Comparison of ENCODE assay signal across 9 mouse cellular contexts in genomic region chr9:53384873-53385272, GRCm38 (mm10). TPM values are rescaled to one million over a fixed set of nuclear protein-coding genes. Genes with fewer than 3 reads are reported as not detected.
DNase-seq lines count a peak whose midpoint lies in the region; ATAC-seq and TF ChIP-seq lines count a peak whose summit lies in the region.
"Had no signal": no experiment of that assay in that cellular context is flagged by ENCODE, and none has a peak within 500 bp of the region (broad histone marks: within the 10 kb centered on the region; RNA-seq: fewer than 3 reads in every experiment).

No protein-coding gene starts in this region.

- H3K4me2 ChIP-seq in liver, embryonic 11.5 days: peak overlapping the region; percentile 96
- peak overlapping the region; percentile 79 for H3K4me2 ChIP-seq in stomach, postnatal 0 days (replicated peaks; ENCODE audit: low read depth)

- H3K27me3 ChIP-seq in heart, adult 2 months (ENCODE audit: control insufficient read depth, insufficient read depth, low read length): no peaks in the 10 kb centered on the region
- H3K27me3 ChIP-seq in testis, adult 2 months (ENCODE audit: control insufficient read depth, insufficient read depth, low read length): no peaks in the 10 kb centered on the region
- H3K27me3 ChIP-seq in liver, embryonic 11.5 days (replicated peaks; ENCODE audit: control insufficient read depth, insufficient read depth, low read length): no peaks in the 10 kb centered on the region
- no peaks in the 10 kb centered on the region for H3K27me3 ChIP-seq in stomach, postnatal 0 days (ENCODE audit: control insufficient read depth, insufficient read depth, low read length)
- H3K27me3 ChIP-seq: CH12.LX had no signal

- WGBS in heart, adult 2 months: 11% methylated on average over 8 of the region's 8 CpGs
- WGBS in liver, embryonic 11.5 days: 18% methylated on average over 8 of the region's 8 CpGs
- 0% methylated on average over 8 of the region's 8 CpGs for WGBS in stomach, postnatal 0 days

- H3K9ac ChIP-seq in heart, adult 2 months (ENCODE audit: low read depth, low read length): peak overlapping the region; percentile 98
- peak overlapping the region; percentile 78 for H3K9ac ChIP-seq in liver, embryonic 11.5 days (ENCODE audit: low read depth, low read length)
- H3K9ac ChIP-seq in stomach, postnatal 0 days (ENCODE audit: low read length): peak overlapping the region; percentile 60

- H3K79me2 ChIP-seq in heart, adult 2 months (replicated peaks; ENCODE audit: control insufficient read depth, insufficient read depth, low read length): no peaks in the 10 kb centered on the region; the same call in 1 of the 2 replicates

- peaks cover 3% of the 10 kb centered on the region for H3K4me1 ChIP-seq in heart, adult 2 months (ENCODE audit: control insufficient read depth, insufficient read depth, low read length)
- H3K4me1 ChIP-seq in testis, adult 2 months (ENCODE audit: control insufficient read depth, insufficient read depth, low read length): peaks cover 8% of the 10 kb centered on the region
- no peaks in the 10 kb centered on the region for H3K4me1 ChIP-seq in liver, embryonic 11.5 days (replicated peaks; ENCODE audit: control insufficient read depth, insufficient read depth, low read length)
- H3K4me1 ChIP-seq in stomach, postnatal 0 days (replicated peaks; ENCODE audit: control insufficient read depth, insufficient read depth): no peaks in the 10 kb centered on the region

- H3K36me3 ChIP-seq in heart, adult 2 months (ENCODE audit: control insufficient read depth, insufficient read depth, low read length): no peaks in the 10 kb centered on the region
- no peaks in the 10 kb centered on the region for H3K36me3 ChIP-seq in testis, adult 2 months (ENCODE audit: control insufficient read depth, insufficient read depth, low read length)
- H3K36me3 ChIP-seq in liver, embryonic 11.5 days (ENCODE audit: control insufficient read depth, insufficient read depth, low read length): no peaks in the 10 kb centered on the region
- no peaks in the 10 kb centered on the region for H3K36me3 ChIP-seq in stomach, postnatal 0 days (ENCODE audit: control insufficient read depth, insufficient read depth, low read length)

- no peak for DNase-seq in heart, adult 2 months
- no peak for DNase-seq in heart, adult 11 months
- DNase-seq in testis, postnatal 10 days (ENCODE audit: low spot score): no peak
- DNase-seq in liver, embryonic 11.5 days (ENCODE audit: low spot score): peak; percentile 42
- no peak for DNase-seq in stomach, postnatal 0 days (ENCODE audit: low spot score)
- no peak for DNase-seq in layer of hippocampus, postnatal 14 days (ENCODE audit: low spot score in 2 of 2)
- no peak for DNase-seq in ovary, adult 18-20 months (ENCODE audit: low spot score)

- no peaks in the 10 kb centered on the region for H3K9me3 ChIP-seq in liver, embryonic 11.5 days (ENCODE audit: control insufficient read depth, low read length)
- H3K9me3 ChIP-seq in stomach, postnatal 0 days (ENCODE audit: control insufficient read depth, low read length): no peaks in the 10 kb centered on the region

- TF ChIP-seq EP300 in heart, adult 2 months (IDR thresholded peaks at IDR 0.05; ENCODE audit: insufficient read depth, low read depth, low read length): no peak
- TF ChIP-seq EP300 in stomach, postnatal 0 days (optimal IDR thresholded peaks at IDR 0.05): no peak

- intact Hi-C loops in heart, adult 2 months (cut with DNase I): loop anchor here (5.0 kb wide), 1 partner anchor 133 kb away; no protein-coding TSS in a partner anchor

- no peak for ATAC-seq in liver, embryonic 11.5 days (replicated peaks; ENCODE audit: low FRiP score)
- peak; percentile 32 for ATAC-seq in stomach, postnatal 0 days (ENCODE audit: low FRiP score, low TSS enrichment)

- no peak for TF ChIP-seq POLR2A in heart, adult 2 months (IDR thresholded peaks at IDR 0.05; ENCODE audit: insufficient read depth, low read depth, low read length)
- TF ChIP-seq POLR2A in testis, adult 2 months (IDR thresholded peaks at IDR 0.05; ENCODE audit: control insufficient read depth, low read depth, low read length): no peak

- no peak for TF ChIP-seq CTCF in heart, adult 2 months (IDR thresholded peaks at IDR 0.05)
- TF ChIP-seq CTCF in testis, adult 2 months (IDR thresholded peaks at IDR 0.05; ENCODE audit: control insufficient read depth, insufficient read depth, insufficient replicate concordance, low read depth, low read length): no peak
- no peak for TF ChIP-seq CTCF in stomach, postnatal 0 days (IDR thresholded peaks at IDR 0.05; ENCODE audit: low read depth)

- peak overlapping the region; percentile 87 for H3K27ac ChIP-seq in heart, adult 2 months
- H3K27ac ChIP-seq in testis, adult 2 months (ENCODE audit: control insufficient read depth, insufficient read depth, low read depth, low read length): peak overlapping the region; percentile 97
- peak overlapping the region; percentile 85 for H3K27ac ChIP-seq in liver, embryonic 11.5 days (ENCODE audit: low read depth, low read length)
- peak overlapping the region; percentile 99 for H3K27ac ChIP-seq in stomach, postnatal 0 days (replicated peaks)

- H3K4me3 ChIP-seq in heart, adult 2 months: peak overlapping the region; percentile 95
- peak overlapping the region; percentile 95 for H3K4me3 ChIP-seq in testis, adult 2 months (ENCODE audit: control insufficient read depth, low read depth, low read length)
- H3K4me3 ChIP-seq in liver, embryonic 11.5 days (ENCODE audit: low read depth, low read length): peak overlapping the region; percentile 68
- H3K4me3 ChIP-seq in stomach, postnatal 0 days (ENCODE audit: low read depth, low read length): peak overlapping the region; percentile 80

RNA-seq across cellular contexts. Expression of gene Kdelc2, which starts 1.0 kb away (rescaled TPM):
- 1 to 10 TPM; 6.6 to 8.4 TPM for total RNA-seq in heart, adult 2 months (2021)
- polyA plus RNA-seq in heart, adult 2 months (2012; rRNA removed): 3.7 and 5.4 TPM in 2 replicates
- 1.1 and 1.4 TPM in 2 replicates for polyA plus RNA-seq in testis, adult 2 months (2012; rRNA removed)
- 11.2 and 12.0 TPM in 2 replicates for polyA plus RNA-seq in liver, embryonic 11.5 days (2014; fragmentation: Nextera tagmentation; extraction: Ambion mirVana)
- 17.1 and 18.0 TPM in 2 replicates for polyA plus RNA-seq in stomach, postnatal 0 days (2015; fragmentation: Nextera tagmentation; extraction: Ambion mirVana)
- total RNA-seq in layer of hippocampus, postnatal 14 days (2021): 1 to 10 TPM; 5.3 to 6.2 TPM
- total RNA-seq: CH12.LX had no signal

RNA-seq across cellular contexts. Expression of gene 4930550C14Rik, which starts 17.3 kb away (rescaled TPM):
- not detected for total RNA-seq in heart, adult 2 months (2021)
- 0.31 and 0.61 TPM in 2 replicates for polyA plus RNA-seq in heart, adult 2 months (2012; rRNA removed)
- 13.6 and 14.2 TPM in 2 replicates for polyA plus RNA-seq in testis, adult 2 months (2012; rRNA removed)
- polyA plus RNA-seq in liver, embryonic 11.5 days (2014; fragmentation: Nextera tagmentation; extraction: Ambion mirVana): 0.85 and 1.0 TPM in 2 replicates
- 0.58 and 0.59 TPM in 2 replicates for polyA plus RNA-seq in stomach, postnatal 0 days (2015; fragmentation: Nextera tagmentation; extraction: Ambion mirVana)
- total RNA-seq in layer of hippocampus, postnatal 14 days (2021): under 1 TPM in 1 of 2 experiments, not detected in 1; 0.21 TPM
